Mouse (Mus musculus): ENCODE data around the gene Psmd4. TPM values are rescaled to one million over a fixed set of nuclear protein-coding genes. Genes with fewer than 3 reads are reported as not detected.
"Not testable (repeated sequence)": the region's sequence is repeated elsewhere in the genome, so short reads cannot be mapped to it uniquely, and the experiment has no call there.

Psmd4 gene
- polyA plus RNA-seq, 1 experiment from 2014 or later = 164 TPM

GRCm38 (mm10) chr3:95028603-95029002 lies 13.8 kb downstream of the Psmd4 start:
- TF ChIP-seq CTCF (IDR thresholded peaks at IDR 0.05; ENCODE audit: low read depth) = no peak
- WGBS = 31% methylated on average over 3 of the region's 3 CpGs
- peak; percentile 69 for ATAC-seq
- Histone ChIP-seq H3K4me1 (replicated peaks; ENCODE audit: control insufficient read depth, insufficient read depth, low read length) (peaks cover 14% of the 10 kb centered on the region), H3K4me2 (replicated peaks; ENCODE audit: low read depth) (no peak overlapping the region), H3K9me3 (ENCODE audit: control insufficient read depth) (no peaks in the 10 kb centered on the region), H3K36me3 (ENCODE audit: control insufficient read depth, insufficient read depth) (peaks cover 29% of the 10 kb centered on the region), H3K4me3 (ENCODE audit: low read depth, low read length) (no peak overlapping the region), H3K9ac (ENCODE audit: low read depth, low read length) (no peak overlapping the region), H3K27me3 (replicated peaks; ENCODE audit: control insufficient read depth, insufficient read depth, low read length) (no peaks in the 10 kb centered on the region), H3K27ac (ENCODE audit: low read depth, low read length) (no peak overlapping the region; the same call in 1 of the 2 replicates)

- no peak for ATAC-seq
- H3K9me3 ChIP-seq (ENCODE audit: control insufficient read depth) = no peaks in the 10 kb centered on the region
- no peaks in the 10 kb centered on the region for H3K27me3 ChIP-seq (replicated peaks; ENCODE audit: control insufficient read depth, insufficient read depth, low read length)
- no peak for TF ChIP-seq CTCF (IDR thresholded peaks at IDR 0.05; ENCODE audit: low read depth)
- H3K4me3 ChIP-seq (ENCODE audit: low read depth, low read length) = no peak overlapping the region
- peak overlapping the region; percentile 9; the same call in 1 of the 2 replicates for H3K4me2 ChIP-seq (replicated peaks; ENCODE audit: low read depth)
- H3K9ac ChIP-seq (ENCODE audit: low read depth, low read length) = no peak overlapping the region
- H3K4me1 ChIP-seq (replicated peaks; ENCODE audit: control insufficient read depth, insufficient read depth, low read length) = peaks cover 14% of the 10 kb centered on the region
- WGBS = 32% methylated on average over 5 of the region's 5 CpGs
- peaks cover 20% of the 10 kb centered on the region for H3K36me3 ChIP-seq (ENCODE audit: control insufficient read depth, insufficient read depth)
- peak overlapping the region; percentile 62; the same call in 1 of the 2 replicates for H3K27ac ChIP-seq (ENCODE audit: low read depth, low read length)
Observed at GRCm38 (mm10) chr3:95027701-95028100, 14.7 kb downstream of the Psmd4 start.

- Histone ChIP-seq H3K9me3 (ENCODE audit: control insufficient read depth) (no peaks in the 10 kb centered on the region), H3K36me3 (ENCODE audit: control insufficient read depth, insufficient read depth) (peaks cover 14% of the 10 kb centered on the region; the same call in 1 of the 2 replicates), H3K9ac (ENCODE audit: low read depth, low read length) (no peak overlapping the region), H3K4me3 (ENCODE audit: low read depth, low read length) (no peak overlapping the region), H3K4me2 (replicated peaks; ENCODE audit: low read depth) (peak overlapping the region; percentile 9; the same call in 1 of the 2 replicates), H3K4me1 (replicated peaks; ENCODE audit: control insufficient read depth, insufficient read depth, low read length) (peaks cover 14% of the 10 kb centered on the region), H3K27me3 (replicated peaks; ENCODE audit: control insufficient read depth, insufficient read depth, low read length) (no peaks in the 10 kb centered on the region), H3K27ac (ENCODE audit: low read depth, low read length) (no peak overlapping the region)
- no peak for TF ChIP-seq CTCF (IDR thresholded peaks at IDR 0.05; ENCODE audit: low read depth)
- WGBS = 25% methylated on average over 5 of the region's 5 CpGs
- peak; percentile 15; the same call in 1 of the 2 replicates for ATAC-seq
Observed at GRCm38 (mm10) chr3:95027057-95027645, 15.3 kb downstream of the Psmd4 start.

GRCm38 (mm10) chr3:95025202-95025601 lies 17.2 kb downstream of the Psmd4 start:
- H3K36me3 ChIP-seq (ENCODE audit: control insufficient read depth, insufficient read depth) = peaks cover under 1% of the 10 kb centered on the region; the same call in 1 of the 2 replicates
- TF ChIP-seq CTCF (IDR thresholded peaks at IDR 0.05; ENCODE audit: low read depth) = no peak
- no peak overlapping the region for H3K4me2 ChIP-seq (replicated peaks; ENCODE audit: low read depth)
- H3K9ac ChIP-seq (ENCODE audit: low read depth, low read length) = no peak overlapping the region
- no peak for ATAC-seq
- H3K4me3 ChIP-seq (ENCODE audit: low read depth, low read length) = no peak overlapping the region
- no peak overlapping the region for H3K27ac ChIP-seq (ENCODE audit: low read depth, low read length)
- no peaks in the 10 kb centered on the region for H3K9me3 ChIP-seq (ENCODE audit: control insufficient read depth)
- peaks cover 14% of the 10 kb centered on the region for H3K4me1 ChIP-seq (replicated peaks; ENCODE audit: control insufficient read depth, insufficient read depth, low read length)
- 38% methylated on average over 5 of the region's 5 CpGs for WGBS
- no peaks in the 10 kb centered on the region for H3K27me3 ChIP-seq (replicated peaks; ENCODE audit: control insufficient read depth, insufficient read depth, low read length)

GRCm38 (mm10) chr3:95024551-95024950 lies 17.9 kb downstream of the Psmd4 start:
- Histone ChIP-seq H3K27ac (ENCODE audit: low read depth, low read length) (no peak overlapping the region), H3K4me1 (replicated peaks; ENCODE audit: control insufficient read depth, insufficient read depth, low read length) (peaks cover 14% of the 10 kb centered on the region), H3K4me3 (ENCODE audit: low read depth, low read length) (no peak overlapping the region), H3K9ac (ENCODE audit: low read depth, low read length) (no peak overlapping the region), H3K36me3 (ENCODE audit: control insufficient read depth, insufficient read depth) (no peaks in the 10 kb centered on the region), H3K9me3 (ENCODE audit: control insufficient read depth) (no peaks in the 10 kb centered on the region), H3K4me2 (replicated peaks; ENCODE audit: low read depth) (peak overlapping the region; percentile 35; the same call in 1 of the 2 replicates), H3K27me3 (replicated peaks; ENCODE audit: control insufficient read depth, insufficient read depth, low read length) (no peaks in the 10 kb centered on the region)
- WGBS = 16% methylated on average over 11 of the region's 11 CpGs
- no peak for TF ChIP-seq CTCF (IDR thresholded peaks at IDR 0.05; ENCODE audit: low read depth)
- ATAC-seq = no peak

- H3K27me3 ChIP-seq (replicated peaks; ENCODE audit: control insufficient read depth, insufficient read depth, low read length); H3K4me1 ChIP-seq (replicated peaks; ENCODE audit: control insufficient read depth, insufficient read depth, low read length); H3K9ac ChIP-seq (ENCODE audit: low read depth, low read length); H3K36me3 ChIP-seq (ENCODE audit: control insufficient read depth, insufficient read depth); H3K4me2 ChIP-seq (replicated peaks; ENCODE audit: low read depth); H3K27ac ChIP-seq (ENCODE audit: low read depth, low read length); H3K9me3 ChIP-seq (ENCODE audit: control insufficient read depth); ATAC-seq; H3K4me3 ChIP-seq (ENCODE audit: low read depth, low read length): not testable (repeated sequence)
- WGBS = 85% methylated on average over 5 of the region's 5 CpGs
Observed at GRCm38 (mm10) chr3:95020956-95021355, 21.5 kb downstream of the Psmd4 start.
